Mouse (Mus musculus): ENCODE measurements around the gene Gm10031.
"Not testable (repeated sequence)": the region's sequence is repeated elsewhere in the genome, so short reads cannot be mapped to it uniquely, and the experiment has no call there.

The Gm10031 gene

DNA sequence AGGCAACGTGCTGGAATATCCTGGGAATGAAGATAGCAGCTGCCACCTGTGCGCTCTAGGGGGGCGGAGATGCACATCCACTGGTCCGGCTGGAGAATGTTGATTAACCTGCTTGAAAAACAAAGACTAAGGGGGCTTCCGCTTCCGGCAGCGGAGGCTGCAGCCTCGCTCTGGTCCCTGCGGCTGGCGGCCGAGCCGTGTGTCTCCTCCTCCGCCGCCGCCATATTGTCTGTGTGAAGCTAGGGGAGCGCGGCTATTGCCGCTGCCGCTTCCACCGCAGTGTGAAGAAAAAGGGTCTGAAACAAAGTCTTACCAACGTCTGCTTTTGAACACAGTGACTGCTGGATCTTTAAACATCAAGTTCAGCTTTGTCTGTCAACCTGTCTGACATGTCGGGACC, at the start of gene Gm10031:
Gm10031 (plus strand) TSS at position 171 of the 400 bp plus-strand sequence.
- not testable (repeated sequence) for DNase-seq (ENCODE audit: low spot score)

DNA sequence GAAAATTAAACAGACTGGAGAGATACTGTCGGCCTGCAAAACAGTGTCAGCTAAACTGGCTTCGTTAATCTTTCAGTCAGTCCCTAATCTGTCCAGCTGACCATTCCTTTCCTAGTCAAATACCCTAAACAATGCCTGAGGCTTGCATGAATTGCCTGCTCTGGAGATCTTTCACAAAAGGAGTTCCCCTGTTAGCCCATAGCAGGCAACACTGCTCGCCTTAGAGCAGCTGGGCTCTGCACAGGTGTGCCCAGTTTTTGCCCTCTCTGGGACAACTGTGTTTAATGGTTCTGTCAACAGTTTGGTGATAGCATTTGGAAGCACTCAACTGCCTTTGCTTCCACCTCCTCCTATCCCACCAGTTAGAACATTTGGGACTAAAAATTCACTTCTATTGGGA, 49.0 kb upstream of the Gm10031 start:
- no peak for DNase-seq (ENCODE audit: low spot score)

GRCm38 (mm10) chr1:156476016-156476415, 47.8 kb upstream of the Gm10031 start:
- DNase-seq (ENCODE audit: low spot score), result no peak

DNA sequence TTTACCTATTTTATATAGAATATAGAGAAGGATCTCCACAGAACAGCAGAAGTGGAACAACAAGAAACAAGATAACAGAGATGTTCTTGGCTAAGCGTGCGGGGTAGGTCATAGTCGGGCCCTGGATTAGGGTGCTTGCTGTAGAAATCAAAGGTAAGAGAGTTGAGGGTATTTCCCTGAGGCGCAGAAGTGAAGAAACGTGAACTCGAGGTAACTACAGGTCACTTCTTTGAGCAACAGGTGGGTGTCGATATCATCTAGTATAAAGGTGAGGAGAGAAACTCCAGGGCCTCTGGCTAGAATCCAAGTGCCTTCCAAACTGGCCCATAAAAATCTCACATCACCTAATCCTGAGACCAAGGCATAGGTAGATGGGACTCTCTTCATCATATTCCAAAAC, 47.3 kb upstream of the Gm10031 start:
- no peak for DNase-seq (ENCODE audit: low spot score)

DNA sequence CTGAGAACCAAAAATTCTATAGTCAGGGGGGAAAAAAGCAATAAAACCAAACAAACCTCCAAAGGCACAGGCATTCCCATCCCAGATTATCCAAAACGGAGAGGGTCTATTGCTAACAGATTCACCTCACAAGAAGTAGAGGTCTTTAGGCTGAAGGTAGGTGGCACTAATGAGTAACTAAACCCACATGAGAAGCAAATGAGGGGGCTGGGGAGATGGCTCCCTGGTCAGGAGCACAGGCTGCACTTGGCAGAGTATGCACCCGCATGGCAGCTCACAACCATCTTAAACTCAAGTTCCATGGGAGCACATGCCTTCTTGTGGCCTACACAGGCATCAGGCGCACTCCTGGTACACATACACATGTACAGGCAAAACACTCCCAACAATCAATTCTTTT, 42.0 kb upstream of the Gm10031 start:
- DNase-seq (ENCODE audit: low spot score), result no peak

- DNase-seq (ENCODE audit: low spot score), result no peak
These were observed 36.3 kb upstream of the Gm10031 start for GRCm38 (mm10) chr1:156487498-156487897.

DNA sequence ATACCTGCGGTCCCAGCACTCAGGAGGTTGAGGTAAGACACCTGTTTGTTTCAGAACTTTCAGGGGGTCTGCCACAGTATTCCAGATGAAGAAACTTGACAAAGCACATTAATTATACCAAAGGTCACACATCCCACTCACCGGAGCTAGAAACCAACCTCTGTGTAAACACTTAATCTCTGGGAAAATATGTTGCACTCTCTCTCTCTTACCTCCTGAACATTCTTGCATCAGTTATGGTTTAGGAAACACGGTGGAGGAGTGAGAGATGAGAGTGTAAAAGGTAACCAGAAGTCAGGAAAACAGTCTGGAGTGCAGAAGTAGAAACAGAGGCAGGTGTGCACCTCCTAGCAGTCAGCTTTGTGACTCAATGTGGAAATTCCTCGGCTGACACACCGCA, 35.8 kb upstream of the Gm10031 start:
- no peak for DNase-seq (ENCODE audit: low spot score)

- DNase-seq (ENCODE audit: low spot score), result no peak
These were observed 32.5 kb upstream of the Gm10031 start for GRCm38 (mm10) chr1:156491226-156491796.

DNA sequence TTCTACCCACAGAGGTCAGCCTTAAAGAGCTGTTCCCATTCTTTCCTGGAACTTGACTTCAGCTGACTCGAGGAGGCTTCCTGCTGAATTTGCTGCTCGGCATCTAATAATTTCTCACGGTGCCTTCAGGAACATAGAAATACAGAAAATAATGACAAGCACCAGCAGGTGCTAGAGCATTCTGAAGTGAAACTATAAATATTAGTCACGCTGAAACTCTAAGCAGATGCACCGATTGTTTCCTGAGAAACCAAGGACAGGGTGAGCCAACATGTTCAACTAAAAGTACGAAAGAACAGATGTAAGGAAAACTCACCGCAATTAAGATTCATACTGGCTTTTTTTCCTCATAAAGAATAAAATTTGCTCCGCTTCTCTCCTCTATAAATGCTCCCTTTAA, 28.8 kb upstream of the Gm10031 start:
- DNase-seq (ENCODE audit: low spot score), result no peak

- no peak for DNase-seq (ENCODE audit: low spot score)
These were observed 26.9 kb upstream of the Gm10031 start for GRCm38 (mm10) chr1:156496910-156497309.

DNA sequence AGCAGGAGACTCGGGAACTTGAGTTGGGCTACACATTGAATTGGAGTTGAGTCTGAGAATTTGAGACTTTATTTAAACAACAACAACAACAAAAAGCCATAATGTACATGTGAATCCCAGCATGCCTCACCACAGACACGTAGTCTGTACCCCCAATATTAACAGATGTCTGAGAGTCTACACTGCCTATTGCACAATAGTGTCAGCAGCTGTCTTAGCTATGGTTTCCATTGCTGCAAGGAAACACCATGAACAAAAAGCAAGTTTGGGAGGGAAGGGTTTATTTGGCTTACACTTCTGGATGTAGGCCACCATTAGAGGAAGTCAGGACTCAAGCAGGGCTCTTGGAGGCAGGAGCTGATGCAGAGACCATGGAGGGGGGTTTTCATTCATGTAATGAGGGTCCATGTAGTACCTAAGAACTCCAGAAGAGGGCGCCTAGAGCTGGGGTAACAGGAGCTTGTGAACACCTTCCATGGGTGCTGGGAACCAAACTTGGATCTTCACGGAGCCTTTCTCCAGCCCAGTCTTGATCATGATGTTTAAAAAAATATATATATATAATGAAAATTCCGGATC, 18.8 kb upstream of the Gm10031 start:
- DNase-seq (ENCODE audit: low spot score), result no peak

DNA sequence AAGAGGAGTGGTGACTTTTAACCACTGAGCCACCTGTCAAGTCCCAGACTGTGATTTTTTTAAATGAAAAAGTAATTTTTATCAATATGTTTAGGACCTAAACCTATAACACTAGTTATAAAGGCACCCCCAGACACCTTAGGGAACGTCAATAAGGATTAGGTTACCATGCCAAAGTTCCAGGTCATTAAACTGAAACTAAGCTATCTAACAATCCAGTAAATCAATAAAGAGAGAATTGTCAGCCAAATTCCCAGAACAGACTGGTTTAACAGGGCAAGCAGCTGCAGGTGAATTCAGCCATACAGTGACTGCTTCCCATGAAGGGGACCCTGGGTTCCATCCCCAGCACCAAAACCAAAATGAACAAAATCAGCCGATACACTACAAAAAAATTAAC, 17.9 kb upstream of the Gm10031 start:
- no peak for DNase-seq (ENCODE audit: low spot score)

DNA sequence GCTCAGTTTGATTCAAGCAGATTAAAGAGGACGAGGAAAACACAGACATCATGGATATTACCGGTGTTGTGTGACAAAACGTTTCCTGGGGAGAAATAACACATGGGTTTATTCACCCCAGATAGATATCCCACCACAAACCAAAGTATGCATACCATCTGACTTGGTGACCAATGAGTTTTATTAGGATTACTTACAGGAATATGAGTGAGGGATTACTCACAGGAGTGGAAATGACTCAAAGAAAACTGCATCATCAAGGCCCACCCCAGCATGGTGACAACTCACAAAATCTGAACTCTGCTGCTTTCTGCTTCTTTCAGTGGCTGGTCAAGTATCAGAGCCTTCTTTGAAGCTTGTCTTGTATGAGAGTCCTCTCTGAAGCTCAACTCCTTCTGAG, 16.1 kb upstream of the Gm10031 start:
- no peak for DNase-seq (ENCODE audit: low spot score)

DNA sequence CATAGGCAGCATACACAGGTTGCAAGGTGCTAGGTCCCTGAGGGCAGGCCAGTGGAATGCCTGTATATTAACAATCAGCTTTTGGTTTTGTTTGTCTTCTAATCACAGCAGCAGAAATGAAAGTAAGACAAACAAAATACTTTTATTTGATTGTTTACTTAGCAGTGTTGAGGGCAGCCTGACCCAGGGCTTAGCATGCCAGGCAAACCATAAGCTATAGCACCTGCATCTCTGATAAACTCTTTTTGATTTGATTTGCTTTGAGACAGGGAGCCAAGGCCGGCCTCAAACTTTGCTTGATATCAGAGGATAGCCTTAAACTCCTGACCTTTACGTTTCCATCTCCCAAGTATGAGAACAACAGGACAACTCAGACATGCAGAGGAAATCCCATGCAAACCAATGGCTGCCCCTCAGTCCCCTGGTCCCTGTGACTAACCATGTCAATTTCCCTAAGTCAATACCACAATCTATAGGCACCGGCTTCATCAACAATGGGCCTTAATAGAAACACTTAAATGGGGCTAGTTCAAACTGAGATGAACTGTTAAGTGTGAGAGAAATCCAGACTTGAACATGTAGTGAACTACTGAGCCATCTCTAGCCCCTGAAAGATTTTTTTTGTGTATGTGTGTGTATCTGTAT, 3.6 kb upstream of the Gm10031 start:
- no peak for DNase-seq (ENCODE audit: low spot score)

- DNase-seq (ENCODE audit: low spot score), result no peak
These were observed 1.9 kb upstream of the Gm10031 start for GRCm38 (mm10) chr1:156521796-156522517.

GRCm38 (mm10) chr1:156532476-156533175, 8.8 kb downstream of the Gm10031 start:
- not testable (repeated sequence) for DNase-seq (ENCODE audit: low spot score)

- DNase-seq (ENCODE audit: low spot score), result no peak
These were observed 9.7 kb downstream of the Gm10031 start for GRCm38 (mm10) chr1:156533483-156533882.

- DNase-seq (ENCODE audit: low spot score), result no peak
These were observed 10.1 kb downstream of the Gm10031 start for GRCm38 (mm10) chr1:156533911-156534310.

DNA sequence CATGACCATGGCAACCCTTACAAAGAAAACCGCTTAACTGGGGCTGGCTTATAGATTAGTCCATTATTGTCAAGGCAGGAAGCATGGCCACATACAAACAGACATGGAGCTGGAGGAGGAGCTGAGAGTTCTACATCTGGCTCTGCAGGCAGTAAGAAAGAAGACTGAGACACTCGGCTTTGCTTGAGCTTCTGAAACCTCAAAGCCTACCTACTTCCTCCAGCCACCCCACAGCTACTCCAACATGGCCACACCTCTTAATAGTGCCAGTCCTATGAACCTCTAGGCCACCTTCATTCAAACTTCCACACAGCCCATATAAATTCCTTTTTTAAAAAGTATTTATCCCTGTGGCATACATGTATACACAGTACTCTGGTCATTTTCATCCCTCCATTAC, 13.2 kb downstream of the Gm10031 start:
- DNase-seq (ENCODE audit: low spot score), result no peak

GRCm38 (mm10) chr1:156537701-156538100, 13.9 kb downstream of the Gm10031 start:
- no peak for DNase-seq (ENCODE audit: low spot score)

DNA sequence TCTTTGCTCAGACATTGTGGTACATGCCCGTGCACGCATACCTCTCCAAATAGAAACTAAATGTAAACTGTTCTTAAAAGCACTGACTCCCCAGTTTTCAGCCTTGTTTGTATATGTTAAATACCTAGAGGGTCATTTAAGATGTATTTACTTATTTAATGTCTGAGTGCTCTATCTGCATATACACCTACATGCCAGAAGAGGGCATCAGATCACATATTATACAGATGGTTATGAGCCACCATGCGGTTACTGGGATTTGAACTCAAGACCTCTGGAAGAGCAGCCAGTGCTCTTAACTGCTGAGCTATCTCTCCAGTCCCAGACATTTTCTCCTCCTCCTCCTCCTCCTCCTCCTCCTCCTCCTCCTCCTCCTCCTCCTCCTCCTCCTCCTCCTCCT, 14.6 kb downstream of the Gm10031 start:
- DNase-seq (ENCODE audit: low spot score), result no peak

GRCm38 (mm10) chr1:156539787-156540560, 16.2 kb downstream of the Gm10031 start:
- no peak for DNase-seq (ENCODE audit: low spot score)

Measured in urinary bladder, postnatal 25 days (tissue).